Mouse (Mus musculus) CD4-positive, CD25-positive, alpha-beta regulatory T cell, adult 4 months (primary cell): ENCODE results near the gene Grin2d. TPM values are rescaled to one million over a fixed set of nuclear protein-coding genes. Genes with fewer than 3 reads are reported as not detected.
"Not testable (repeated sequence)": the region's sequence is repeated elsewhere in the genome, so short reads cannot be mapped to it uniquely, and the experiment has no call there.

Source experiments
- ATAC-seq: one replicate; pipeline ENCODE4 v1.8.0; 2017
- polyA plus RNA-seq, 2 experiments: library from polyadenylated mRNA; unstranded; fragments of 100-300 nt; shearing (Covaris generic); gene quantifications; one replicate each; pipeline ENCODE4 v1.2.1; 2017

Grin2d gene
- polyA plus RNA-seq = under 1 TPM in 1 of 2 experiments, not detected in 1; 0.23 TPM

- not testable (repeated sequence) for ATAC-seq
Measured at GRCm38 (mm10) chr7:45878278-45878677, at the start of gene Grin2d. Gene Grin2d, minus strand, starts transcription at chr7:45878378.

- no peak for ATAC-seq
Measured at GRCm38 (mm10) chr7:45924429-45924816, 46.2 kb upstream of the Grin2d start.

DNA sequence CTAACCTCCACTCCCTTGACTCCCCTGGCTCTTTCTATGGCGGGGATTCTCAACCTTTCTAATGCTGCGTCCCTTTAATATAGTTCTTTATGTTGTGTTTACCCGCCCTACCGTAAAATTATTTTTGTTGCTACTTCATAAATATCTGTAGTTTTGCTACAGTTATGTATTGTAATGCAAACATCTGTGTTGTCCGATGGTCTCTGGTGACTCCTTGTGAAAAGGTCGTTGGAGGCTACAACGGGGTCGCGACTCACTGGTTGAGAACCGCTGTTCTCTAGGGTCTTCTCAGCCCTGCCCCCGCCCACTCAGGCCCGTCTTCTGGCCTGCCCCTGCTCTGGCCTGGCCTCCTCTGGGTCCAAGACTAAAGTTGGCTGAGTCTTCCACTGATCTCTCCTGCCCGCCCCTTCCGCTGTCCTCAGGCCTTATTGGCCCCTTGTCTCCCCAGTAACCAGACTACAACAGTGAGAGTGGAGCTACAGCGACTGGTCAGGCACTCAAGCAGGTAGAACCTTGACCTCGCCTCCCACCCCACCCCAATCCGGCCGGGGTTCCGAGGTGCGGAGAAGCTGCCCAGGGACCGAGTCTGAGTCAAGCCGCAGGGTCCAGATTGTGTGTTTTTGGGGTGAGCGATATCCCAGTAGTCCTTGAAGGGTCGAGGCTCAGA is 45.7 kb upstream of the Grin2d start, which contains the start of gene Ccdc114:
Ccdc114 (plus strand) TSS at position 311 of the 667 bp plus-strand sequence.
- ATAC-seq = no peak

DNA sequence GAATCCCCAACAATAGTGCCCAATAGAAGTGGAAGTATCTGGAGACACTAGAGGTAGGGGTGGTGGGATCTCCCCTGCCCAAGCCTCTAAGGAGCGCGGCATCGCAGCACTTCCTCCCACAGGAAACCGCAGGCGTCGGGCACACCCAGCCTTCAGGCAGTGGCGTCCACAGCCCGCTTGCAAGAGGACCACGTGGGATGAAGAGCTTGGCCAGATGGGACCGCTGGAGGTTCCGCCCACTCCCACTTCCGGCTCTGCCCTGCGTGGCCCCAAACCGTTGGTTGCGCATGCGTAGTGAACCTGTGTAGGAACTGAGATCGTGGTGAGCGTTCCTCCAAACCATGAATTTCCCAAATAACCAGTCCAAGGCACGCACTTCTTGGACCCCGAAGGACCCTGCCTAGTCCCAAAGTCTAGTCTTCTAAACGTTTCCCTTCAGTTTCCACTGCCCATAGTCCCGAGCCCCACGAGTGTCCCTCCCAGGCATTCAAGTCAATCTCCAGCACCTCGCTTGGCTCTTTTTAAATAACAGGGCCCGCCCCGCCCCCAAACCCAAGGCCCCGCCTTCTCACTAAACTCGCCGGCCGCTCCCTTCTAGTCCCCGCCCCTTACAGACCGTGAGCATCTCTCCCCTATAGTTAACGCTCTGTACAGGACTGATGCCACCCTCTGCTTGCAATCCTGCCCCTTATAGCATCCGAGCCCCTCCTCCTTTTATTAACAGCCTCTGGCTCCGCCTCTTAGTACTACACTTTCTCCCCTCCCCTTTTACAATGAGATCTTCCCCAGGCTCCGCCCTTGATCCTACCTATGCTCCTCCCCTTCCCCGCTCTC is 45.0 kb upstream of the Grin2d start:
- ATAC-seq = peak; percentile 84

DNA sequence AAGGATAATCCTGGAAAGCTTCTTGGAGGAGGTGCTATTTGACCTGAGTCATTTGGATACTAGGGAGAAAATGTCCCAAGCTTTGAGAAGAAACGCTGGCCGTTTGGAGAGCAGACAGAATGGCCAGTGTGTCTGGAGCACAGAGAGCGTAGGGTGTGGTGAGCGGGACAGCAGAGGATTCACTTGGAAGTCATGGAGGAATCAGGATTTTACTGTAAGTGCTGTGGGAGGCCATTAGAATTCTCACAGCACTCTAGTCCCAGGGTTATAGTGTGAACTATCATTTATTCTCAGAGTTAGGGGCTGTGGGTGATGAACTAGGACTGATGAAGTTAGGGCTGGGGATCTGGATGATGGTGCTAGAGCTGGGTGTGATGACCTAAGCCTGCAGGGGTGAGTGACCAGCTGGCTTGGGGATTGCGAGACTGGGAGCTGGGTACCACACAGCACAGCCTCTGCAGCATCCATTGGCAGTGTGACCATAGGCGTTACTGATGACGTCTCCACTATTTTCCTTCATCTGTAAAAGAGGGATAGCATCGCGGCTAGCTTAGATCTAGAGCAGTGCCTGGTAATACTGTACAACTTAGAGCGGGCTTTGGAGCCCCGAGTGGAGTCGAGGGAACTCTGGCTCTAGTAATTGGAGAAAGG is 43.9 kb upstream of the Grin2d start:
- no peak for ATAC-seq

DNA sequence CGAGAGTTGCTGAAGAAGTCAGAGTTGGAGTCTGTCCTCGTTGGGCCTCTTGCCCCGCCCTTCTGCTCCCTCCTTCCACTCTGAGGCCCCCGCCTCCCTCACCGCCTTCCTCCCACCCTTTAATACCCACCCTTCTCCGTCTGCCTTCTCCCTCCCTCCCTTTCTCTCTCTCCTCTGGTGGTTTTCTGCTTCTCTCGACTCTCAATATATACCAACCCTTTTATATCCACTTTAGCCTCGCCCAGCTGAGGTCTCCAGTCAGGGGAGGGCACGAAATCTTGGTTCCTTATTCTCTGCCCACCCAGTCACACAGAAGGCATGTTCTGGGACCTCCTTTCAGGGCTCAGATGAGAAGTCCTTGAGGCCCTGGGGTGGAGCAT is 43.1 kb upstream of the Grin2d start, which contains the start of gene Emp3:
Emp3 (minus strand) TSS at position 163 of the 380 bp plus-strand sequence.
- peak; percentile 8 for ATAC-seq

- ATAC-seq = no peak
Measured at GRCm38 (mm10) chr7:45920583-45921241, 42.5 kb upstream of the Grin2d start.

GRCm38 (mm10) chr7:45919761-45920160 is 41.6 kb upstream of the Grin2d start:
- no peak for ATAC-seq

- no peak for ATAC-seq
Measured at GRCm38 (mm10) chr7:45919083-45919671, 41.0 kb upstream of the Grin2d start.

DNA sequence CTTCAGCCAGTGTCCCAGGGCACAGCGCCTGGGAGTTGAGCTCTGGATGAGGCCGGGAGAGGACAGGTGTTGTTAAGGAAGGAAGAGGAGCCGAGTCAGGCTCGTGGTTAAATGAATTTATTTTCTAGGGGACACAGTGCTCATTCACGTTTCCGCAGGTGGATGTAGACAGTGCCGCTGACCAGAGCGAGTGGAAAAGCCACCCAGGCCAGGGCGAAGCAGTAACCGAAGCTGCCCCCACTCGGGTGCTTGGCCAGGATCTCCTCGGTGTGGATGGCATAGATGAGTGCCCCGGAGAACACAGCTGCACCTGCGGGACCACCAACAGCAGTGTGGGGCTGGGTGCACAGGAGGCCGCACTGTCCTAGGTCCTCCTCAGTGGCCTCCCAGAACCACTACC is 39.7 kb upstream of the Grin2d start:
- ATAC-seq = no peak

- no peak for ATAC-seq
Measured at GRCm38 (mm10) chr7:45917004-45917704, 39.0 kb upstream of the Grin2d start.

GRCm38 (mm10) chr7:45916056-45917003 is 38.2 kb upstream of the Grin2d start:
- ATAC-seq = peak; percentile 91

- no peak for ATAC-seq
Measured at GRCm38 (mm10) chr7:45915011-45915410, 36.8 kb upstream of the Grin2d start.

DNA sequence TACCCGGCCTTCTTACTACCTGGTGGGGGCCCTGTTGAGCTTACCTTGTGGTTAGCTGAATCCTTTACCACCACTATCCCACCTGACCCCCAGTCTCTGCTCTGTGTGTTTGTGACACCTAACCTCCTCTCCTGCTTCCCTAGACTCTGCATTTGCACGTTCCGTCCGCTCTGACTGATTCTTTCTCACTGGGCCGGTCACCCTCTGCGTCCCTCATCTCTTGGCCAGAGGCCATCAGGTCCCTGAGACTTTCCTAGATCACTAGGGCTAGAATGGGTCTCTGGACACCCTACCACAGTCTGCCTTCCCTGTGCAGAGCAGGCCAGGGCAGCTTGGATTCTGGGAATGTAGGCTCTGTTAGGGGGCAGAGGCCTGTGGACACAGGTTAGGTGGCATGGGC is 35.9 kb upstream of the Grin2d start:
- ATAC-seq = no peak

- ATAC-seq = no peak
Measured at GRCm38 (mm10) chr7:45909145-45909544, 31.0 kb upstream of the Grin2d start.

DNA sequence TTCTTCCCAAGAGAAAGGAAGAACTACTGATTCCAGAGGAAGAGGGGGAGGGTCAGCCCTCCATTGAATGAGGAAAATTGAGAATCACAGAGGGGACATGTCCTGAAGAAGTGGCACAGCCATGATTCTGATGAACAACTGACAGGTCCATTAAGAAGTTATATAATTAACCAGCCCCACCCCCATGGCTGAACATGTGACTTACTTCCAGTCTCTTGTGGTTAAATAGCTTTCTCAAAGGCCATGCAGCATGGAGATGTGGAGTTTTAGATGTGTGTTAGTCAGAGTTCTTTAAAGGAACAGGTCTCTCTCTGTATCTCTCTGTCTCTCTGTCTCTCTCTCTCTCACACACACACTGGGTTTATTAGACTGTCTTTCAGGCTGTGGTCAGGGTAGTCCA is 30.2 kb upstream of the Grin2d start:
- ATAC-seq = no peak

DNA sequence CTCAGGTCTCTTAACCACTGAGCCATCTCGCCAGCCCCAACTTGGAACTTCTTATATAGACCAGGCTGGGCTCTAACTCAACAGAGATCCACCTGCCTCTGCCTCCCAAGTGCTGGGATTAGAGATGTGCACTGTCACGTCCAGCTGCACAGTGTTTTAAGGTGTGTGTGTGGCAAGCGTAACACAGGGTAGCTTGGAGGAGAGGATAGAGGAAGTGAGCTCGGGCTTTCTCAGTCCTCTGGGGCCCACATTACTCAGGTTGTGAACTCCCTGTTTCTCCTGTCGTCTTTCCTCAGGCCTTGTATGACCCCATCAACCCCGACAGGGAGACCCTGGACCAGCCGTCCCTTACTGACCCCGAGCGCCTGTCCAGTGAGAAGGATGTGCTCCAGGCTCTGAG is 28.4 kb upstream of the Grin2d start:
- no peak for ATAC-seq

DNA sequence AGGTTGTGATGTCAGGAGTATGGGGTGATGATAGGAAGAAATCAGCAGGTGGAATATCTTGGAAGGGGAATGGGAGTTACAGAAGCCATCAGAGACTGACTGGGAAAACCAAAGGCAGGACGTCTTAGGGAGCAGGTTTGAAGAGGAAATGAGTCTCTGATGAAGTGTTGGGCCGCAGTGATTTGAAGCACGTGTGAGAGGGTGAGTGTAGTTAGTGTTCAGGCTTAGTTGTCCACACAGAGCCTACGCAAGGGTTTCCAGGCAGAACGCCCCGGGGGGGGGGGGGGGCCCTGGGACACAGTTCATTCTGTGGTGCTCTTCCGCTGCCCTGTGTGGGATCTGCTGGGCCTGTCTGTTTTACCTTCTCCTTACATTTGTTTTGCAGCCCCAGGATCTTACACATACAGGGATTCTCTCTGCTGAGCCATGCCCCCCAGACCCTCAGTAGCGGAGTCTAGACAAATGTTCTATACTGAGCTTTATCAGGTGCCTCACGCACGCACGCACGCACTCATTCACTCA is 24.4 kb upstream of the Grin2d start:
- ATAC-seq = no peak

DNA sequence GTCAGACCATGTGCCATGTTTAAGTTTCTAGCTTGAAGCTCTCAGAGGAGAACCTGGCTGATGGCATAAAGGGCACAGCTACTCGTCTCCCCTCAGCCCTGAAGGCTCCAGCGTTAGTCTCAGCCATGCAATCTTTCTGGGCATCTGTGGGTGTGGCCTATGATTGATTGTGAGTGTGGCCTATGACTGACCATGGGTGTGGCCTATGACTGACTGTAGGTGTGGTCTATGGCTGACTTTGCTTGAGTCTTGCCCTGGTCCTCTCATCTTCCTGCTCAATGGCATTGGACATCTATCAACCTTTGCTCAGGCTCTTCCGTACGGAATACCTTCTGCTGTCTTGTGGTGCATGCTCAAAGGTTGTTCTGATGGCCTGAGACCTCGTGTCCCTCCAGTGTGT is 23.4 kb upstream of the Grin2d start:
- no peak for ATAC-seq

DNA sequence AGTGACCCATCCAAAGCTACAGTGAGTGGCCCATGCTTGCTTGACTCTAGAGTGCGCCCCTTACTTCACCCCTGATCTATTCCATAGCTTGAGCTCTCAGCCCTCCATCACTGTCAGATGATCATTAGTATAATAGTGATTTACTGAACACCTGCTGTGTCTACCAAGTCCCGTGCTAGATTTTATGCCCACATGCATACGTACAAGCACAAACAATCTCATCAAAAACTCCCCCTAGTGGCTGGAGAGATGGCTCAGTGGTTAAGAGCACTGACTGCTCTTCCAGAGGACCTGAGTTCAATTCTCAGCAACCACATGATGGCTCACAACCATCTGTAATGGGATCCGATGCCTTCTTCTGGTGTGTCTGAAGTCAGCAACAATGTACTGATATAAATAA is 19.9 kb upstream of the Grin2d start:
- peak; percentile 44 for ATAC-seq
